Mouse (Mus musculus): Measurements from ENCODE around the gene Cdc45.

- TF ChIP-seq CTCF (IDR thresholded peaks at IDR 0.05): 0 out of 2 replicates have a peak, but pooled peaks have one; percentile 20
- TF ChIP-seq POLR2A (IDR thresholded peaks at IDR 0.05; ENCODE audit: insufficient read depth, low read depth, low read length): no peak
- TF ChIP-seq EP300 (IDR thresholded peaks at IDR 0.05; ENCODE audit: insufficient read depth, low read depth, low read length): no peak
Observed at GRCm38 (mm10) chr16:18833486-18833885, 21.7 kb upstream of the Cdc45 start.

Data from heart, adult 2 months (tissue).